Comparison of ENCODE assay signal across 19 mouse cellular contexts in the genomic region with DNA sequence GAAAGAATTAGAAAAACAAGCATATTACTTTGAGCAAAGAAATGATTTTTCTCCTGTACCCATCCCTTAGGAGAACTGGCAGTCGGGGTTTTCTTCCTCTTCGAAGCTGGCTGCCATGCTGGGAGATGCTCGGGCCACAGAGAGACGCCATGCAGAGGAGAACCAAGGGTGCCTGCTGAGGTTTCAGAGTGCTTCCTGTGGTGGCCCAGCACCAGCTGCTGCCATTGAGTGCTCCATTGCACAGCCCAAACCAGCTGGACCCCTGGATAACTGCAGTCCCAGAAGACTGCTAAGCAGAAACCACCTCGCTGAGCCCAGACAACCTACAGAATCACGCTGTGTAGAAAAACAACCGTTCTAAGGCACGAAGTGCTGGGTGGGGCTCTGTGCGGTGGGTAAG. TPM values are rescaled to one million over a fixed set of nuclear protein-coding genes. Genes with fewer than 3 reads are reported as not detected.
DNase-seq lines count a peak whose midpoint lies in the region; ATAC-seq and TF ChIP-seq lines count a peak whose summit lies in the region.
"Had no signal": no experiment of that assay in that cellular context is flagged by ENCODE, and none has a peak within 500 bp of the region (broad histone marks: within the 10 kb centered on the region; RNA-seq: fewer than 3 reads in every experiment).

No protein-coding gene starts in this region.

- no peak for TF ChIP-seq CTCF in thymus, adult 2 months (IDR thresholded peaks at IDR 0.05; ENCODE audit: borderline replicate concordance, control insufficient read depth, extremely low read depth, insufficient read depth, low read length, poor library complexity)

- no peak for TF ChIP-seq POLR2A in thymus, adult 2 months (IDR thresholded peaks at IDR 0.05; ENCODE audit: control insufficient read depth, extremely low read depth, insufficient read depth, low read length, poor library complexity)

- H3K4me3 ChIP-seq in forebrain, embryonic 15.5 days, result no peak overlapping the region
- H3K4me3 ChIP-seq in forebrain, embryonic 16.5 days (replicated peaks; ENCODE audit: low read length), result no peak overlapping the region
- H3K4me3 ChIP-seq in thymus, adult 2 months (ENCODE audit: control insufficient read depth, insufficient read depth, low read length), result no peak overlapping the region
- H3K4me3 ChIP-seq in midbrain, embryonic 14.5 days (replicated peaks; ENCODE audit: low read depth, low read length), result no peak overlapping the region
- H3K4me3 ChIP-seq in kidney, embryonic 15.5 days (replicated peaks), result no peak overlapping the region
- H3K4me3 ChIP-seq: embryonic facial prominence, embryonic 15.5 days; limb, embryonic 12.5 days; liver, embryonic 15.5 days had no signal

- peaks cover 10% of the 10 kb centered on the region; the same call in 1 of the 2 replicates for H3K27me3 ChIP-seq in forebrain, embryonic 15.5 days
- H3K27me3 ChIP-seq in forebrain, embryonic 16.5 days (replicated peaks; ENCODE audit: control insufficient read depth, insufficient read depth, low read length), result peaks cover 8% of the 10 kb centered on the region
- H3K27me3 ChIP-seq in thymus, adult 2 months (ENCODE audit: control insufficient read depth, insufficient read depth, low read length), result no peaks in the 10 kb centered on the region
- H3K27me3 ChIP-seq in midbrain, embryonic 14.5 days (ENCODE audit: control insufficient read depth, insufficient read depth, low read length), result no peaks in the 10 kb centered on the region
- H3K27me3 ChIP-seq in kidney, embryonic 15.5 days, result peaks cover 43% of the 10 kb centered on the region

- no peak overlapping the region for H3K4me2 ChIP-seq in forebrain, embryonic 15.5 days (replicated peaks)
- H3K4me2 ChIP-seq in forebrain, embryonic 16.5 days (ENCODE audit: low read length), result no peak overlapping the region
- peak overlapping the region; percentile 13; the same call in 1 of the 2 replicates for H3K4me2 ChIP-seq in midbrain, embryonic 14.5 days (ENCODE audit: low read length)
- no peak overlapping the region for H3K4me2 ChIP-seq in kidney, embryonic 15.5 days
- H3K4me2 ChIP-seq: embryonic facial prominence, embryonic 15.5 days; limb, embryonic 12.5 days; liver, embryonic 15.5 days had no signal

- H3K4me1 ChIP-seq in forebrain, embryonic 15.5 days, result peaks cover 44% of the 10 kb centered on the region
- H3K4me1 ChIP-seq in forebrain, embryonic 16.5 days (replicated peaks; ENCODE audit: control insufficient read depth, insufficient read depth, low read length), result peaks cover 36% of the 10 kb centered on the region
- peaks cover 47% of the 10 kb centered on the region for H3K4me1 ChIP-seq in thymus, adult 2 months (replicated peaks; ENCODE audit: control insufficient read depth, insufficient read depth, low read length)
- H3K4me1 ChIP-seq in midbrain, embryonic 14.5 days (ENCODE audit: control insufficient read depth, insufficient read depth, low read length), result peaks cover 55% of the 10 kb centered on the region
- H3K4me1 ChIP-seq in kidney, embryonic 15.5 days, result peaks cover 40% of the 10 kb centered on the region
- H3K4me1 ChIP-seq: liver, embryonic 15.5 days had no signal

- no peaks in the 10 kb centered on the region for H3K9me3 ChIP-seq in forebrain, embryonic 15.5 days
- H3K9me3 ChIP-seq in forebrain, embryonic 16.5 days (ENCODE audit: control insufficient read depth, low read length), result no peaks in the 10 kb centered on the region
- no peaks in the 10 kb centered on the region for H3K9me3 ChIP-seq in midbrain, embryonic 14.5 days (ENCODE audit: control insufficient read depth, low read length)
- H3K9me3 ChIP-seq in kidney, embryonic 15.5 days (replicated peaks), result no peaks in the 10 kb centered on the region
- H3K9me3 ChIP-seq: embryonic facial prominence, embryonic 15.5 days; limb, embryonic 12.5 days; liver, embryonic 15.5 days had no signal

- no peak for ATAC-seq in forebrain, embryonic 15.5 days (replicated peaks)
- ATAC-seq in forebrain, embryonic 16.5 days, result no peak
- ATAC-seq in midbrain, embryonic 14.5 days (ENCODE audit: low FRiP score, low TSS enrichment), result no peak
- no peak for ATAC-seq in kidney, embryonic 15.5 days (replicated peaks; ENCODE audit: low FRiP score)
- ATAC-seq: forebrain, postnatal 0 days; lung, postnatal 0 days had no signal

- 0 out of 2 replicates have a peak overlapping the region, but pooled peaks have one; percentile 16 for H3K27ac ChIP-seq in forebrain, embryonic 15.5 days (replicated peaks)
- H3K27ac ChIP-seq in forebrain, embryonic 16.5 days (ENCODE audit: low read length), result no peak overlapping the region
- peak overlapping the region; percentile 38; the same call in 1 of the 2 replicates for H3K27ac ChIP-seq in thymus, adult 2 months (ENCODE audit: control insufficient read depth, insufficient read depth, low read length)
- peak overlapping the region; percentile 65; the same call in 1 of the 2 replicates for H3K27ac ChIP-seq in midbrain, embryonic 14.5 days (replicated peaks; ENCODE audit: low read depth, low read length)
- H3K27ac ChIP-seq in kidney, embryonic 15.5 days, result no peak overlapping the region
- H3K27ac ChIP-seq: embryonic facial prominence, embryonic 15.5 days; limb, embryonic 12.5 days; liver, embryonic 15.5 days had no signal

- WGBS in forebrain, embryonic 15.5 days, result 17% methylated on average over 9 of the region's 9 CpGs
- WGBS in forebrain, embryonic 16.5 days, result 15% methylated on average over 9 of the region's 9 CpGs
- WGBS in thymus, adult 2 months, result 5% methylated on average over 9 of the region's 9 CpGs
- WGBS in midbrain, embryonic 14.5 days, result 10% methylated on average over 9 of the region's 9 CpGs
- 20% methylated on average over 9 of the region's 9 CpGs for WGBS in kidney, embryonic 15.5 days

- no peaks in the 10 kb centered on the region for H3K36me3 ChIP-seq in forebrain, embryonic 15.5 days
- H3K36me3 ChIP-seq in forebrain, embryonic 16.5 days (ENCODE audit: control insufficient read depth, insufficient read depth), result no peaks in the 10 kb centered on the region
- H3K36me3 ChIP-seq in thymus, adult 2 months (ENCODE audit: control insufficient read depth, insufficient read depth, low read length), result no peaks in the 10 kb centered on the region
- H3K36me3 ChIP-seq in midbrain, embryonic 14.5 days (ENCODE audit: control insufficient read depth, insufficient read depth, low read length), result no peaks in the 10 kb centered on the region
- H3K36me3 ChIP-seq in kidney, embryonic 15.5 days, result no peaks in the 10 kb centered on the region
- H3K36me3 ChIP-seq: embryonic facial prominence, embryonic 15.5 days; limb, embryonic 12.5 days; liver, embryonic 15.5 days had no signal

- no peak for DNase-seq in thymus, adult 2 months
- no peak for DNase-seq in thymus, adult 18-20 months
- DNase-seq in midbrain, embryonic 14.5 days, result peak; percentile 18
- peak; percentile 60 for DNase-seq in thymus, postnatal 4 days
- DNase-seq in c-Kit-positive CD71-positive TER-119-positive erythroid progenitor cells, embryonic 14.5 days (ENCODE audit: low spot score), result no peak
- DNase-seq: adrenal gland, postnatal 10 days; cerebellum, adult 18-20 months; forebrain, postnatal 0 days; heart, adult 11 months; heart, postnatal 4 days; kidney, adult 11 months; layer of hippocampus, adult 9-11 months had no signal

- H3K9ac ChIP-seq in forebrain, embryonic 15.5 days (replicated peaks), result no peak overlapping the region
- H3K9ac ChIP-seq in forebrain, embryonic 16.5 days (replicated peaks; ENCODE audit: low read depth, low read length), result no peak overlapping the region
- H3K9ac ChIP-seq in midbrain, embryonic 14.5 days (replicated peaks; ENCODE audit: low read length), result no peak overlapping the region
- no peak overlapping the region for H3K9ac ChIP-seq in kidney, embryonic 15.5 days
- H3K9ac ChIP-seq: embryonic facial prominence, embryonic 15.5 days; forebrain, postnatal 0 days; limb, embryonic 12.5 days; liver, embryonic 15.5 days had no signal

RNA-seq across cellular contexts. Expression of gene Syt13, which starts 1.6 kb away (rescaled TPM):
- 21.8 and 30.0 TPM in 2 replicates for polyA plus RNA-seq in forebrain, embryonic 15.5 days (2015; fragmentation: Nextera tagmentation; extraction: Ambion mirVana)
- 11.5 and 24.0 TPM in 2 replicates for polyA plus RNA-seq in forebrain, embryonic 16.5 days (2015; fragmentation: Nextera tagmentation; extraction: Ambion mirVana)
- polyA plus RNA-seq in thymus, adult 2 months (2012; rRNA removed), result 51.8 and 59.6 TPM in 2 replicates
- polyA plus RNA-seq in midbrain, embryonic 14.5 days (2014; fragmentation: Nextera tagmentation; extraction: Ambion mirVana), result 44.9 and 48.9 TPM in 2 replicates
- 4.4 and 6.5 TPM in 2 replicates for polyA plus RNA-seq in kidney, embryonic 15.5 days (2015; fragmentation: Nextera tagmentation; extraction: Ambion mirVana)

Comparison
In these comparisons a context has a peak if more than half of its experiments do, and no peak if none do; other contexts are left out.
1. H3K27ac ChIP-seq: peak in forebrain, embryonic 15.5 days (single experiment), thymus, adult 2 months (single experiment) and midbrain, embryonic 14.5 days (single experiment); none in forebrain, embryonic 16.5 days (single experiment) and kidney, embryonic 15.5 days (single experiment).
2. DNase-seq: peak in midbrain, embryonic 14.5 days (single experiment) and thymus, postnatal 4 days (single experiment); none in thymus, adult 2 months (single experiment), thymus, adult 18-20 months (0 of 2) and c-Kit-positive CD71-positive TER-119-positive erythroid progenitor cells, embryonic 14.5 days (single experiment).